Mouse (Mus musculus) adrenal gland, postnatal 36 days (tissue): ENCODE data around the gene Ddc. TPM values are rescaled to one million over a fixed set of nuclear protein-coding genes. Genes with fewer than 3 reads are reported as not detected.
A peak's percentile ranks its signal among the peaks of the same experiment; 100 is the strongest.

Experiments used
- DNase-seq, 2 experiments: peaks; one replicate each; pipeline ENCODE4 v3.0.0; 2021; ENCODE audit warnings: mixed read lengths in 1 of 2
- total RNA-seq, 2 experiments: library from RNA; stranded (reverse); gene quantifications; 2 replicates each; pipeline ENCODE4 v1.2.3; 2021

The Ddc gene
- total RNA-seq, 2 experiments from 2014 or later, result 46.6 to 59.1 TPM

- DNase-seq, result no peak
These were observed 21.6 kb downstream of the Ddc start for GRCm38 (mm10) chr11:11876366-11876765.

- DNase-seq, result no peak
These were observed 22.7 kb downstream of the Ddc start for GRCm38 (mm10) chr11:11875230-11875629.

GRCm38 (mm10) chr11:11873023-11873908 lies 24.7 kb downstream of the Ddc start:
- DNase-seq, result no peak

GRCm38 (mm10) chr11:11872140-11872795 lies 25.7 kb downstream of the Ddc start:
- no peak for DNase-seq

- no peak for DNase-seq
These were observed 26.6 kb downstream of the Ddc start for GRCm38 (mm10) chr11:11871197-11871813.

- DNase-seq, result no peak
These were observed 29.9 kb downstream of the Ddc start for GRCm38 (mm10) chr11:11867971-11868481.

- no peak for DNase-seq
These were observed 31.2 kb downstream of the Ddc start for GRCm38 (mm10) chr11:11866696-11867095.

GRCm38 (mm10) chr11:11865128-11865527 lies 32.8 kb downstream of the Ddc start:
- no peak for DNase-seq

GRCm38 (mm10) chr11:11864446-11865101 lies 33.4 kb downstream of the Ddc start:
- no peak for DNase-seq

- no peak for DNase-seq
These were observed 35.4 kb downstream of the Ddc start for GRCm38 (mm10) chr11:11862502-11862901.

GRCm38 (mm10) chr11:11856959-11857358 lies 41.0 kb downstream of the Ddc start:
- no peak for DNase-seq

GRCm38 (mm10) chr11:11855685-11856131 lies 42.2 kb downstream of the Ddc start:
- no peak for DNase-seq

- DNase-seq, result no peak
These were observed 42.8 kb downstream of the Ddc start for GRCm38 (mm10) chr11:11855061-11855672.

- no peak for DNase-seq
These were observed 44.0 kb downstream of the Ddc start for GRCm38 (mm10) chr11:11853731-11854461.

GRCm38 (mm10) chr11:11851957-11852505 lies 45.9 kb downstream of the Ddc start:
- no peak for DNase-seq

GRCm38 (mm10) chr11:11850476-11851267 lies 47.3 kb downstream of the Ddc start:
- no peak for DNase-seq

GRCm38 (mm10) chr11:11849513-11850311 lies 48.2 kb downstream of the Ddc start:
- DNase-seq, result no peak

GRCm38 (mm10) chr11:11848467-11848866 lies 49.5 kb downstream of the Ddc start:
- no peak for DNase-seq

- DNase-seq, result peak in 1 of 2 experiments; percentile 33
These were observed 52.9 kb downstream of the Ddc start for GRCm38 (mm10) chr11:11845044-11845443.
